Mouse (Mus musculus): ENCODE data around the gene Amot. TPM values are rescaled to one million over a fixed set of nuclear protein-coding genes. Genes with fewer than 3 reads are reported as not detected.

The Amot gene
- polyA plus RNA-seq, 2 experiments from 2014 or later = 0.08 to 0.10 TPM

GRCm38 (mm10) chrX:145479942-145480341 lies 25.0 kb downstream of the Amot start:
- no peak for ATAC-seq

- ATAC-seq = no peak
Observed at GRCm38 (mm10) chrX:145477725-145478194, 27.2 kb downstream of the Amot start.

DNA sequence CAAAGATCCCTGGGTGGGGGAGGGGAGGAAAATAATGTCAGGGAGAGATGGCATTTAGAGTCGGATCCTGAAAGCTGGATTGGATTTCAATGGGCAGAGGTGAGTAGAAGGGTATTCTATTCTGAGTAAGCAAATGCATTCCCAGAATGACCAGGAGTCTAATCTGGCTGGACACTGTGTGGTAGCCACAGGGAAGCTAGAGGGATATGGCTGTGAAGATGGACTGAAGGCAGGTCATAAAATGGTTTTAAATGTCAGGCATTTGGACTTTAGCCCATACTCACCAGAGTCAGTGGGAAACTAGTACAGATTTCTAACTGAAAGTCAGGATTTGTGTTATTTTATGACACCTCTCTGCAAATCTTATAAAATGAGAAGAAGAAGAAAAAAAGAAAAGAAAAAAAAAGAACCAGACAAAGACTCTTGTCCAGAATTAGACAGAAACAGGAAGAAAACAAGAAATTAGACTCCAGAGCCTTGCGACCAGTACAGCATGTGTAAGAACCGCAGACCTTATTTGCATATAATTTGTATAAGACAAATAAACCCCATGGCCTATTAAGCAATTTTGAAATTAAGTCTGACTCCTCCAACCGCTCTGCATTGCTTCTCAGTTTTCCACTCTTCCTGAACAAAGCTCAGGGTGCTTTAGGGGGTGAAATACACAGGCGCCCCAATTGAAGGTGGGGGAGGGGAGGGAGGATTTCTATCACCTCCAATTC lies 27.8 kb downstream of the Amot start:
- ATAC-seq = no peak

DNA sequence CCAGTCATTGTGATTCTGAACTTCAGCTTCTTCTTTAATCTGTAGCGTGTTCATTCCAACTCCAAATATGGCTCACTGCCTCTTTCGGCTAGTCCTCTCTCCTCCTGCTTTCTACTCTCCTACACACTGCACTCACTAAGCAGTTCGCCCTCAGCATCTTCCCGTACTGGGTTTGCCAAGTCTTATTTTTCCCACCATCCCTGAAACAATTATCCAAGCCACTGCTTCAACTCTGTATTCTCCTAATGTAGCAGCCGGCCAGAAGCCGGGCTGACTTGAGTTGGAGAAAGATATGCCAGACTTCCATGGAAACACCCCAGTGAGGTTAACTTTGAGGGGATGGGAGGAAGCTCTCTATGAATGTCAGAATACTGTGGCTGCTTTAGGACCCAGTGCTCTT lies 36.7 kb downstream of the Amot start:
- no peak for ATAC-seq

DNA sequence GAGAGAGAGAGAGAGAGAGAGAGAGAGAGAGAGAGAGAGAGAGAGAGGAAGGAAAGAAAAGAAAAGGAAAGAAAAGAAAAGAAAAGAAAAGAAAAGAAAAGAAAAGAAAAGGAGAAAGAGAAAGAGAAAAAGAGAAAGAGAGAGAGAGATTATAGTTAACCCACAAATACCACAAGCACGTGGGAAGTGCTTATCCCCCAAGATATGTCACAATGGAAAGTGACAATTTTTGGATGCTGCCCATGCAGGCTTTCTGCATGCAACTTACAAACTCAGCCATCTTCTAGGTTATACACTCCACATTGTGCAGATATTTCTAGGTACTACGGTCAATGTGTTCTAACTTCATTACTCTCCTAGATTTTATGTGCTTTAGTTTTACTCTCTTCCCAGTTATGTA lies 41.5 kb downstream of the Amot start:
- no peak for ATAC-seq

DNA sequence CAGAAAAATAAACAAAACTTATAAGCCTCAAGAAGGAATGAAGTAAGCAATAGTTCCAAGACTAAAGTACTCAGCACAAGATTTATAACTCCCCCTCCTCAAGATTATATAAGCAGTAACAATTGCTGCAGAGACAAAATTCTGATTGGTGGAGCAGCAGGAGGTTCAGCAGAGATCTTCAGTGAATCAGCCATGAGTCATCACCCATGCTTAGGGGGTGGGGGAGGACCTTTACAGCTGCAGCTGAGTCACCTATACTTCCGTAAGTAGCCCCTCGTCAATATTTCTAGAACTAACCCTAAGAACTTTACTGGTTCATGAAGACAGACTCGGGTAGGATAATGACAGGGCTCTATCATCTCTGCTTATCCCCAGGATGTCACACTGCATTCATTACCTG lies 43.6 kb downstream of the Amot start:
- no peak for ATAC-seq

GRCm38 (mm10) chrX:145456251-145456650 lies 48.7 kb downstream of the Amot start:
- ATAC-seq = no peak

GRCm38 (mm10) chrX:145455629-145456028 lies 49.4 kb downstream of the Amot start:
- no peak for ATAC-seq

DNA sequence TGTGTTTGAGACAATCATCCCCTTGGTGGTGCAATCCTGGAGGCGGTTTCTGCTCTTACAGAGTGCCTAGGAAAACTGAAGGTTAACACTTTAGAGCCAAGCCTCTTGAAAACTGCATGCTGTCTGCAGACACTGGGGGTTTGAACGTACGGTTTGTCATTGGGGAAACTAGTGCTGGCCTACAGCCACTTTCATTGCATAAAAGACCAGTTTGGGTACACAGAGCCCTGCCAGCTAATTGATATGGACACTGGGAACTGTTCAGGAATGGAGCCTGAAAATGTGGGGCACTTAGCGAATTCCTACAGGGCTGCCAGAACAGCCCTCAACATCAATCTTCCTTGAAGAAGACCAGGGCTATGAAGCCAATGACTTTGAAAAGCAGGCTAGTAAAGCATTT lies 50.2 kb downstream of the Amot start:
- ATAC-seq = no peak

DNA sequence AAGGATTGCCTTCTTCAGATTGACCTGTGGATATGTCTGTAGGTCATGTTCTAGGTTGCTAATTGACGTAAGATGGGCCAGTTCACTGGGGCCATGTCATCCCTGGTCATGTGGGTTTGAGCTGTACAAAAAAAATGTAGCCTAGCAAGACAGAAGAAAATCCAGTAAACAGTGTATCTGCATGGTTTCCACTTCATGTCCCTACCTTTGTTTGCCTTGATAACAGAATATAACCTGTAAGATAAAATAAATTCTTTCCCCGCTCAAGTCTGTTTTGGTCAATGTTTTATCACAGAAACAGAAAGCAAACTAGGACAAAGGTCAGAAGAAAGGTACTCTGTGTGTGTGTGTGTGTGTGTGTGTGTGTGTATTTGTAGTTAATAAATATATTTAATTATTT lies 63.5 kb downstream of the Amot start:
- no peak for ATAC-seq

GRCm38 (mm10) chrX:145433652-145434051 lies 71.3 kb downstream of the Amot start:
- no peak for ATAC-seq

- no peak for ATAC-seq
Observed at GRCm38 (mm10) chrX:145430836-145431570, 74.0 kb downstream of the Amot start.

- ATAC-seq = no peak
Observed at GRCm38 (mm10) chrX:145428811-145429210, 76.2 kb downstream of the Amot start.

GRCm38 (mm10) chrX:145424026-145424425 lies 81.0 kb downstream of the Amot start:
- no peak for ATAC-seq

- no peak for ATAC-seq
Observed at GRCm38 (mm10) chrX:145414319-145414718, 90.7 kb downstream of the Amot start.

GRCm38 (mm10) chrX:145411425-145411824 lies 93.6 kb downstream of the Amot start:
- no peak for ATAC-seq

DNA sequence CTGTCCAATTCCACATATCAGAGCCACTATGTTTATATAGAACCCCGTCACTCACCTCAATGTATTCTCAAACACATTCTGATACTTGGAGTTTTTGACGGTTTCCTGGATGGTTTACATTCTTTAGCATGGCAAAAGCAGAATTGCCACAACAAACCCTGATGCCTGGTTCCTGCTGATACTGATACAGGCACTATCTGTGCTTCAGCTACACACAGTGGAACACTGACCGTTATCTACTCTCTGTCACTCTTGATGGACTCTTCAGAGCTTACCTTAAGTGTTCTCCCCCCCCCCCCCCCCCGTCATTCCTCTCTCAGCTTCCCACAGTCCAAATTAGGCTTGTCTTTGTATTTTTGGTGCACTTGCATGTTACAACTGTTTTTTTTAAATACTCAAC lies 98.9 kb downstream of the Amot start:
- ATAC-seq = no peak

DNA sequence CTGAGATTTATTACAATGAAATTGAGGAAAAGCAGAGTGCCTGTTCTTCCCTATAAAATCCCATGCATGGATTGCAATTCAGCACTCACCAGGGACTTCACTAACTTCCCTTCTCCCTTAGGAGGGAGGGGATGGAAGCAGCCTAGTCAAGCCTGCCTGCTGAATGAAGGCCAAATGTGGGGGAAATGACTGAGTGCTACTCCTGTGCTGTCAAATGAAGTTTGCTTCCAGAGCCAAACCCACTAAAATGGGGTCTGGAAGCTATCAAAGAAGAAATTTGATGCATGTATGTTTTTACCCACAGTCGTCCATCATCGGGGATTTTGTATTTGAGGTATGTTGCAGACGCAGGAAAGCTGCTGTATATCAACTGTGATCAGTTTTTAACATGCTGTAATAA lies 103.1 kb downstream of the Amot start:
- no peak for ATAC-seq

DNA sequence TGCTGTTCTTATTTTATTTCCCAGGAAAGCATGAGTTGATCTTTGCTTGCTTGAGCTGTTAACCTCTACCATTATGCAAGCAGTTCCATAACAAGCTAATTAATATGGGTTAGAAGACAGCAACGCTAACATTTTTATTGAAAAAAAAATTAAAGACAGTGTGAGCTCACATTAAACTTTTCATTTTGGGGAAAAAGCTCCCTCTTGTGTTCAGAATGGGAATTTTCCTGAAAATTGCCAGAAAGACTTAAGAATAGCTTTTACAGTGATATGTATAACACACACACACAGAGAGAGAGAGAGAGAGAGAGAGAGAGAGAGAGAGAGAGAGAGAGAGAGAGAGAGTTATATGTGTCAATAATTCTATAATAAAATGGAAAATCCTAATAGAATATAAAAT lies 105.7 kb downstream of the Amot start:
- no peak for ATAC-seq

Other genes starting within 250 kb of the Amot start
- gene Lhfpl1, start 156.1 kb downstream of the Amot start, polyA plus RNA-seq (2017; shearing (Covaris generic)) = 1 to 10 TPM; 2.6 to 4.4 TPM

Measured in CD4-positive, CD25-positive, alpha-beta regulatory T cell, adult 4 months (primary cell).